Mouse (Mus musculus) heart, embryonic 14.5 days (tissue): ENCODE measurements around the gene Kctd18. TPM values are rescaled to one million over a fixed set of nuclear protein-coding genes. Genes with fewer than 3 reads are reported as not detected.
"Not testable (repeated sequence)": the region's sequence is repeated elsewhere in the genome, so short reads cannot be mapped to it uniquely, and the experiment has no call there.

Experiments used
- ATAC-seq: fragments of 200-750 bp; cut with Nextera tagmentation; 2 replicates; pipeline ENCODE4 v1.8.0; 2017; ENCODE audit warnings: low read depth, moderate TSS enrichment; ENCODE audit not compliant: insufficient number of reproducible peaks, insufficient read depth, low FRiP score
- H3K27ac ChIP-seq, 2 experiments: fragments of 200-500 bp in 1 of 2; fragments of 300-500 bp in 1 of 2; sonication (generic) in 1 of 2; replicated peaks in 1 of 2; 2 replicates each; pipeline ENCODE4 v1.5.1; 2012 to 2014; ENCODE audit warnings: low read depth in 2 of 2, low read length in 2 of 2, control low read depth in 1 of 2, mild to moderate bottlenecking in 1 of 2, mixed read lengths in 1 of 2; ENCODE audit not compliant: control insufficient read depth in 1 of 2, insufficient read depth in 1 of 2
- H3K27me3 ChIP-seq: fragments of 300-500 bp; sonication (generic); 2 replicates; pipeline ENCODE4 v1.6.1; 2014; ENCODE audit warnings: mild to moderate bottlenecking, low read length, control low read depth; ENCODE audit not compliant: control insufficient read depth, insufficient read depth
- H3K36me3 ChIP-seq: fragments of 300-500 bp; sonication (generic); 2 replicates; pipeline ENCODE4 v1.6.1; 2014; ENCODE audit warnings: mild to moderate bottlenecking, control low read depth, low read length, mixed read lengths; ENCODE audit not compliant: control insufficient read depth, insufficient read depth
- H3K4me1 ChIP-seq, 2 experiments: fragments of 200-500 bp in 1 of 2; fragments of 300-500 bp in 1 of 2; sonication (generic) in 1 of 2; 2 replicates each; pipeline ENCODE4 v1.6.1; 2012 to 2014; ENCODE audit warnings: low read length in 2 of 2, control low read depth in 1 of 2, mixed read lengths in 1 of 2; ENCODE audit not compliant: control insufficient read depth in 2 of 2, insufficient read depth in 2 of 2
- H3K4me2 ChIP-seq: fragments of 300-500 bp; sonication (generic); 2 replicates; pipeline ENCODE4 v1.6.1; 2014; ENCODE audit warnings: mild to moderate bottlenecking, low read length
- H3K4me3 ChIP-seq, 2 experiments: fragments of 200-500 bp in 1 of 2; fragments of 300-500 bp in 1 of 2; sonication (generic) in 1 of 2; 2 replicates each; pipeline ENCODE4 v1.5.1; 2012 to 2014; ENCODE audit warnings: low read length in 2 of 2, mild to moderate bottlenecking in 2 of 2, control low read depth in 1 of 2, low read depth in 1 of 2, moderate library complexity in 1 of 2; ENCODE audit not compliant: control insufficient read depth in 1 of 2, insufficient read depth in 1 of 2
- H3K9ac ChIP-seq: fragments of 300-500 bp; sonication (generic); 2 replicates; pipeline ENCODE4 v1.6.1; 2014; ENCODE audit warnings: mild to moderate bottlenecking, low read length
- H3K9me3 ChIP-seq: fragments of 300-500 bp; sonication (generic); 2 replicates; pipeline ENCODE4 v1.6.1; 2016; ENCODE audit warnings: low read length, control low read depth; ENCODE audit not compliant: control insufficient read depth
- WGBS: fragments of 180-500 bp; shearing (Covaris S2); extraction: QIAGEN DNeasy Blood & Tissue Kit; methylation state at CpG from one replicate; pipeline ENCODE4 v1.1.7; 2014; 5-methylcytosine and 5-hydroxymethylcytosine counted together
- polyA plus RNA-seq: library from polyadenylated mRNA; unstranded; fragments of >200 nt; fragmentation: Nextera tagmentation; extraction: Ambion mirVana; gene quantifications from 2 replicates; pipeline ENCODE4 v1.2.1, GENCODE M21; 2014

Kctd18 gene
- polyA plus RNA-seq, 1 experiment from 2014 or later = 11.3 TPM

DNA sequence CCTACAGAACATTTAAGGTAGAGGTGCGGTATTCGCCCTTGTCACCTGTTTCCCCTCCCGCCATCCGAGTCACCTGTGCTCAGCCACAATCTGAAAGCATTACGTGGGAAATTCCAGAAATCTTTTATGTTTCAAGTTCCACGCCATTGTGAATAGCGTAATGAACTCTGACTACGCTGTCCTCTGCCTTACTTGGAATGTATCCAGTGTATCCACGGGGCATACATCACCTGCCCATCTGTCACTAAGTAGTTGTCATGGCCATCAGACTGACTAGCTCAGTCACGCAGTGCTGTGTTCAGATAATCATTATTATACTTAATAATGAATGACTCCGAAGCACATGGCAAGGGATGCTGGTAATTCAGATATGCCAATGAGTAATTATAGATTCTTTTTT lies 36.8 kb upstream of the Kctd18 start:
- Histone ChIP-seq H3K9me3 (no peaks in the 10 kb centered on the region), H3K27me3 (no peaks in the 10 kb centered on the region), H3K4me2 (no peak overlapping the region), H3K4me3 (no peak overlapping the region), H3K4me1 (no peaks in the 10 kb centered on the region), H3K36me3 (no peaks in the 10 kb centered on the region), H3K27ac (no peak overlapping the region), H3K9ac (no peak overlapping the region)
- WGBS = 91% methylated on average over 11 of the region's 11 CpGs
- ATAC-seq = no peak

DNA sequence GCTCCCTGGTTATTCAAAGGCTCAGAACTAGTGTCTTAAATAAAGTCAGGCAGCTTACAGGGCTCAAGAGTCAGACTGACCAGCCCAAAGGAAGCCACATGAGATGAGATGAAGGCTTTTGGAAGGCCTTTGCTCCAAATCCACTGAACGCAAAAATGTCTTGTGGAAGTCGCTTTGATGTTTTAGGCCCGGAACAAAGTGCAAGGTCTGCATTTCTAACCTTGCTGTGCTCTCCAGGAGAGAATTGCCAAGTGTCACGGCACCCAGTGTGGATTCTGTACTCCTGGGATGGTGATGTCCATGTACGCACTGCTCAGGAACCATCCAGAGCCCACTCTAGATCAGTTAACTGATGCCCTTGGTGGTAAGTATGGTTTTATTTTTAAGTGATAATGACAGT lies 30.4 kb upstream of the Kctd18 start:
- ATAC-seq = no peak
- Histone ChIP-seq H3K27me3 (no peaks in the 10 kb centered on the region), H3K4me3 (no peak overlapping the region), H3K27ac (no peak overlapping the region), H3K4me1 (no peaks in the 10 kb centered on the region), H3K9ac (no peak overlapping the region), H3K4me2 (no peak overlapping the region), H3K9me3 (no peaks in the 10 kb centered on the region), H3K36me3 (no peaks in the 10 kb centered on the region)
- 85% methylated on average over 5 of the region's 5 CpGs for WGBS

DNA sequence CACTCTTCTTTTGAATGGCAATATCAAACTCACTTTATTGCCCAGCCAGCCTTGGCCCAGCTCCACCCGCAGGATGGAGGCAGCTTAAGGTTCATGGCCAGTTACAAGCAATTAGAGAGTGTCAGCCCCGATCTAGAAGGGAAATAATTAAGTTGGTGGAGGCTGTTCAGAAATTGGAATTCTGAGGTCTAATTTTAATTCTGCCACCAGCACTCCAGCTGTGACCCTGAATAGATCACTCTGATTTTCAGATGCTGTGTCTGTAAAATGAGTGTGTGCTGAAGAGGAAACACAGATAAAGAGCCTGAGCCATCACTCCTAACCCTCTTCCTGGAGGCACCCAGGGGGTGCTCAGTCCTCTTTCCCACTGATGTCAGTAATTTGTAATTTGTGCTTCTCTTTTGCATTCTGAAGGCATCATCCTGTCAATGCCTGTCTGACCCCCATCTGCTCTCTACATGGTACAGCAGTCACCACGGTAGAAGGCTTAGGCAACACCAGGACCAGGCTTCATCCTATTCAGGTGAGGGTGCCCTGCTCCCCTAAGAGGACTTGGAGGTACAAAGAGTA lies 28.1 kb upstream of the Kctd18 start:
- no peak for ATAC-seq
- 74% methylated on average over 3 of the region's 3 CpGs for WGBS
- Histone ChIP-seq H3K4me3 (no peak overlapping the region), H3K27me3 (no peaks in the 10 kb centered on the region), H3K4me1 (no peaks in the 10 kb centered on the region), H3K9ac (no peak overlapping the region), H3K9me3 (no peaks in the 10 kb centered on the region), H3K27ac (no peak overlapping the region), H3K36me3 (no peaks in the 10 kb centered on the region), H3K4me2 (no peak overlapping the region)

DNA sequence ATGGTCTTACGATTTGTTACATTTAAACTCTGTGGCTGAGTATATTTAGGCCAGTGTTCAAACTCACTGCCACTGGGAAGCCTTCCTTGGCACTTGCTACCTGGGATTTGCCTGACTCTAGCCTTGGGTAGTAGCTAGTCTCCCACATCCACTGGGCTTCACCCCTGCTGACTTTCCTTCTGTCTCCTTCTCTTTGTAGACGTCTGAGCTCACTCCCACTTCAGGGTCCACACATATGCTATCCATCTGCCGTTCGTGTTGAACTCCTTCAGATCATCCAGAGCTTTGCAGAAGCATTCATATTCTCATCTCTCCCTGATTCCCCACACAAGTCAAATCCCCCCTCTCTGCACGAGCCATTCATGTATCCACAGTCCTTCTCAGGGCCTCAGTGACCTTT lies 26.8 kb upstream of the Kctd18 start:
- Histone ChIP-seq H3K9me3 (no peaks in the 10 kb centered on the region), H3K4me3 (no peak overlapping the region), H3K27me3 (no peaks in the 10 kb centered on the region), H3K9ac (no peak overlapping the region), H3K4me1 (no peaks in the 10 kb centered on the region), H3K36me3 (no peaks in the 10 kb centered on the region), H3K4me2 (no peak overlapping the region), H3K27ac (no peak overlapping the region)
- ATAC-seq = no peak
- WGBS = 67% methylated on average over 5 of the region's 5 CpGs

DNA sequence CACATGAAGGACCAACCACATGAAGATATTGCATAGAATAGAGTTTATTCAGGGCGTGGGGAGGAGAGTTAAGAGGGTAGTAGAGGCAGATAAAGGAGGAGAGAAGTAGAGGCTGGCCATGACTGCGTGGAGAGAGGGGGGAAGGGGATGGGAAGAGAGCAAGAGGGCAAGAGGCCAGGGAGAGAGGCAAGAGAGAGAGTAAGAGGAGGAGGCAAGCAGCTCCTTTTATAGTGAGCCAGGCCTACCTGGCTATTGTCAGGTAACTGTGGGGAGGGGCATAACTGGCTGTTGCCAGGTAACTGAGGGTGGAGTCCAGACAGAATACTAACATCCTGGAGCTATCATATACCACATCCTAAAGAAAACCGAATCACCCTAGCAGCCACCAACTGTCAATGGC lies 26.3 kb upstream of the Kctd18 start:
- H3K9ac ChIP-seq = no peak overlapping the region
- H3K27ac ChIP-seq = no peak overlapping the region
- no peaks in the 10 kb centered on the region for H3K36me3 ChIP-seq
- no peaks in the 10 kb centered on the region for H3K9me3 ChIP-seq
- 63% methylated on average over 3 of the region's 3 CpGs for whole genome bisulfite sequencing
- no peak for ATAC-seq
- H3K4me3 ChIP-seq = no peak overlapping the region
- no peaks in the 10 kb centered on the region for H3K4me1 ChIP-seq
- H3K27me3 ChIP-seq = no peaks in the 10 kb centered on the region
- no peak overlapping the region for H3K4me2 ChIP-seq

DNA sequence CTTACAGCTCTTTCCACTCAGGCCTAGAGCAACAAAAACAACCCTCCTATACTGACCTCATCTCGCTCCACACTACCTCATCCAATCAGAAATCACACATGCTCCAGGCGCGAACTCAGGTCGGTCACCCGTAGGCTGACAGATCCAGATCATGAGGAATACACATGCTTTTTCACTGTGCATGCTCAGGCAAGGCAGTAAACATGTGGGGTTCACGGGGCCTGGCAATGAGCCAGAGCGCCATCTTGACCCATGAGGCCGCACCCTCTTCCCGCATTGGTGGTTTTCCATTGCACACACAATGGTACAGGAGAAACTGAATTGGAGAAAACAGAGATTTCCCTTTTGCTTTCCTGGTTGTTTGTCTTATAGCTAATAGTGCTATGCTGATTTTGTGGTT lies 18.6 kb upstream of the Kctd18 start:
- WGBS = 89% methylated on average over 9 of the region's 9 CpGs
- not testable (repeated sequence) for H3K9ac ChIP-seq

DNA sequence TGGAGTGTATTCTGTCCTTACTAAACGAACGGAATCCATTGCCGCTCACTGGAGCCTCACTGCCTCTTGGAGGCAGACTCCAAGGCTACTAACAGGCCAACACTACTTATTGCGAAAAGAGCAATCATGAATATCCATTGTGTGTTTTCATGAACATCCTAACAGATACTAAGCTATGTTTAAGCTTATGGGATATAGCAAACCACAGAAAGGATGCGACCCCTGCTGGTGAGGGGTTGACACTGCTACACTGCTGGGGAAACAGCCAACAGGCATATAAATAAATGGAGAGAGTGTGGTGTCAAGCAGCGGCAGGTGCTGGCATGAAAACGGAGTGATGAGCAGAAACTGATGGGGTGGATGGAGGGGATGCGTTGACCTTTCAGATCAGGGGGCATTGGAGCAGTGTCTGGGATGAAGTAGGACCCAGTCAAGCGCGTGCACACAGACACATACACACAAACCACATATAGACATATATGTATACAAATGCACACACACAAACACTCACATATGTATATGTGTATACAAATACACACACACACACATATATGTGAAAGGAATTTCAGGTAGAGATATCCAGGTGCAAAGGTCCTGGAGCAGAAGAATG lies 12.5 kb upstream of the Kctd18 start:
- Histone ChIP-seq H3K4me2 (peak overlapping the region; percentile 70; the same call in 1 of the 2 replicates), H3K27me3 (no peaks in the 10 kb centered on the region), H3K4me1 (peaks cover 17 to 30% of the 10 kb centered on the region in 2 experiments), H3K4me3 (no peak overlapping the region), H3K9ac (no peak overlapping the region), H3K27ac (0 out of 4 replicates have a peak overlapping the region, but pooled peaks of 1 of the 2 experiments have one; percentile 33), H3K9me3 (no peaks in the 10 kb centered on the region), H3K36me3 (no peaks in the 10 kb centered on the region)
- no peak for ATAC-seq
- WGBS = 58% methylated on average over 10 of the region's 10 CpGs

More for the DNA sequence above, 18.6 kb upstream of the Kctd18 start:
- not testable (repeated sequence) for H3K4me2 ChIP-seq, H3K36me3 ChIP-seq, H3K27ac ChIP-seq, H3K9me3 ChIP-seq, ATAC-seq, H3K27me3 ChIP-seq, H3K4me3 ChIP-seq, H3K4me1 ChIP-seq
